In genomic region chr7:28430512-28430911, GRCm38 (mm10) we compare ENCODE assay signal across 29 mouse cellular contexts. TPM values are rescaled to one million over a fixed set of nuclear protein-coding genes. Genes with fewer than 3 reads are reported as not detected.
A peak's percentile ranks its signal among the peaks of the same experiment; 100 is the strongest.
DNase-seq lines count a peak whose midpoint lies in the region; ATAC-seq and TF ChIP-seq lines count a peak whose summit lies in the region.
"Had no signal": no experiment of that assay in that cellular context is flagged by ENCODE, and none has a peak within 500 bp of the region (broad histone marks: within the 10 kb centered on the region; RNA-seq: fewer than 3 reads in every experiment).

No protein-coding gene starts in this region.

- no peak overlapping the region for H3K9ac ChIP-seq in liver, embryonic 14.5 days (replicated peaks)
- H3K9ac ChIP-seq: embryonic facial prominence, embryonic 12.5 days; forebrain, postnatal 0 days; heart, embryonic 13.5 days; hindbrain, embryonic 14.5 days; neural tube, embryonic 13.5 days had no signal

- DNase-seq in 416B (ENCODE audit: low read depth) = peak; percentile 84
- DNase-seq in liver, embryonic 14.5 days (ENCODE audit: low read depth in 3 of 3, low spot score in 3 of 3) = no peak
- DNase-seq in layer of hippocampus, adult 9-11 months = no peak
- DNase-seq in frontal cortex, postnatal 36 days (ENCODE audit: low spot score in 2 of 2) = no peak
- no peak for DNase-seq in cerebellum, postnatal 25 days
- DNase-seq: adrenal gland, adult 2 months; adrenal gland, postnatal 36 days; B cell, adult 2 months; cerebellum, adult 8-10 months; cerebellum, postnatal 36 days; embryo, embryonic 11 days; forebrain, postnatal 0 days; gastrocnemius, postnatal 25 days; heart, adult 2 months; heart, postnatal 10 days; kidney, adult 9 months; kidney, postnatal 10 days; lung, postnatal 36 days; thymus, postnatal 4 days had no signal

- WGBS in liver, embryonic 14.5 days (ENCODE audit: insufficient replicate concordance) = 16% methylated on average over 1 of the region's 1 CpGs

- peaks cover 3% of the 10 kb centered on the region for H3K36me3 ChIP-seq in liver, embryonic 14.5 days (replicated peaks; ENCODE audit: control insufficient read depth, insufficient read depth, low read depth)

- no peak overlapping the region for H3K4me3 ChIP-seq in bone marrow macrophage, adult 2 months (ENCODE audit: insufficient read depth, low read length)
- no peak overlapping the region for H3K4me3 ChIP-seq in liver, embryonic 14.5 days (ENCODE audit: insufficient read depth in 1 of 2, low read depth in 2 of 2, low read length in 2 of 2)
- H3K4me3 ChIP-seq: embryonic facial prominence, embryonic 12.5 days; forebrain, embryonic 10.5 days; heart, adult 2 months; heart, embryonic 13.5 days; midbrain, embryonic 10.5 days; neural tube, embryonic 13.5 days had no signal

- H3K4me1 ChIP-seq in bone marrow macrophage, adult 2 months (ENCODE audit: control insufficient read depth, insufficient read depth, low read length) = peaks cover 55% of the 10 kb centered on the region
- H3K4me1 ChIP-seq in liver, embryonic 14.5 days (replicated peaks; ENCODE audit: control insufficient read depth in 2 of 2, insufficient read depth in 2 of 2, low read length in 1 of 2) = peaks cover 46 to 54% of the 10 kb centered on the region in 2 experiments

- TF ChIP-seq EP300 in liver, embryonic 14.5 days (IDR thresholded peaks at IDR 0.05; ENCODE audit: low read depth) = no peak

- no peak for TF ChIP-seq CTCF in bone marrow macrophage, adult 2 months (IDR thresholded peaks at IDR 0.05; ENCODE audit: low read depth, low read length)
- TF ChIP-seq CTCF in liver, embryonic 14.5 days (IDR thresholded peaks at IDR 0.05; ENCODE audit: low read depth) = no peak

- no peak for ATAC-seq in liver, embryonic 14.5 days (ENCODE audit: insufficient read depth)
- ATAC-seq in megakaryocyte, adult 5-6 weeks (ENCODE audit: poor library complexity, severe bottlenecking) = peak; percentile 43; the same call in 1 of the 2 replicates
- ATAC-seq: activated CD4-positive, CD25-positive, alpha-beta regulatory T cell, adult 4 months; forebrain, postnatal 0 days; intestine, postnatal 0 days had no signal

- H3K4me2 ChIP-seq in liver, embryonic 14.5 days (ENCODE audit: low read depth) = no peak overlapping the region
- H3K4me2 ChIP-seq: embryonic facial prominence, embryonic 12.5 days; heart, embryonic 13.5 days; hindbrain, embryonic 14.5 days; neural tube, embryonic 13.5 days had no signal

- no peaks in the 10 kb centered on the region for H3K9me3 ChIP-seq in liver, embryonic 14.5 days (ENCODE audit: control insufficient read depth, low read length)
- H3K9me3 ChIP-seq: embryonic facial prominence, embryonic 12.5 days; forebrain, embryonic 10.5 days; heart, embryonic 13.5 days; midbrain, embryonic 10.5 days; neural tube, embryonic 13.5 days had no signal

- no peak for TF ChIP-seq POLR2A in bone marrow macrophage, adult 2 months (IDR thresholded peaks at IDR 0.05; ENCODE audit: borderline replicate concordance, low read depth, low read length)

- H3K27ac ChIP-seq in bone marrow macrophage, adult 2 months (ENCODE audit: insufficient read depth, low read depth, low read length) = peak overlapping the region; percentile 12; the same call in 1 of the 2 replicates
- H3K27ac ChIP-seq in liver, embryonic 14.5 days = peak overlapping the region; percentile 41
- H3K27ac ChIP-seq: embryonic facial prominence, embryonic 12.5 days; forebrain, embryonic 10.5 days; heart, adult 2 months; heart, embryonic 13.5 days; hindbrain, embryonic 14.5 days; midbrain, embryonic 10.5 days; neural tube, embryonic 13.5 days had no signal

- no peaks in the 10 kb centered on the region for H3K27me3 ChIP-seq in liver, embryonic 14.5 days (ENCODE audit: control insufficient read depth, insufficient read depth, low read length)
- H3K27me3 ChIP-seq: embryonic facial prominence, embryonic 12.5 days; heart, embryonic 13.5 days; neural tube, embryonic 13.5 days had no signal

RNA-seq across cellular contexts. Expression of gene Gmfg, which starts 6.7 kb away (rescaled TPM):
- 349 and 416 TPM in 2 replicates for polyA plus RNA-seq in bone marrow macrophage, adult 2 months (2012; ENCODE audit: insufficient read depth, insufficient read length, missing spikeins)
- 13.1 and 22.2 TPM in 2 replicates for polyA plus RNA-seq in liver, embryonic 14.5 days (2012; rRNA removed)
- 31.4 and 39.3 TPM in 2 replicates for polyA plus RNA-seq in liver, embryonic 14.5 days (2014; fragmentation: Nextera tagmentation; extraction: Ambion mirVana)
- 544 and 552 TPM in 2 replicates for total RNA-seq in megakaryocyte, adult 5-6 weeks (2015)
- total RNA-seq in megakaryocyte, adult 5-6 weeks (2017) = 837 and 967 TPM in 2 replicates

RNA-seq across cellular contexts. Expression of gene Lrfn1, which starts 21.3 kb away (rescaled TPM):
- polyA plus RNA-seq in bone marrow macrophage, adult 2 months (2012; ENCODE audit: insufficient read depth, insufficient read length, missing spikeins) = 3.2 and 3.6 TPM in 2 replicates
- 0.41 and 0.58 TPM in 2 replicates for polyA plus RNA-seq in liver, embryonic 14.5 days (2012; rRNA removed)
- polyA plus RNA-seq in liver, embryonic 14.5 days (2014; fragmentation: Nextera tagmentation; extraction: Ambion mirVana) = 0.15 TPM in 1 of 2 replicates, not detected in the other
- 1.0 and 1.7 TPM in 2 replicates for total RNA-seq in megakaryocyte, adult 5-6 weeks (2015)
- 0.66 and 0.98 TPM in 2 replicates for total RNA-seq in megakaryocyte, adult 5-6 weeks (2017)
- polyA plus RNA-seq: activated CD4-positive, CD25-positive, alpha-beta regulatory T cell, adult 4 months had no signal

RNA-seq across cellular contexts. Expression of gene Paf1, which starts 37.8 kb away (rescaled TPM):
- polyA plus RNA-seq in bone marrow macrophage, adult 2 months (2012; ENCODE audit: insufficient read depth, insufficient read length, missing spikeins) = 102 and 123 TPM in 2 replicates
- polyA plus RNA-seq in liver, embryonic 14.5 days (2012; rRNA removed) = 25.2 and 40.4 TPM in 2 replicates
- polyA plus RNA-seq in liver, embryonic 14.5 days (2014; fragmentation: Nextera tagmentation; extraction: Ambion mirVana) = 15.0 and 18.3 TPM in 2 replicates
- 42.1 and 46.8 TPM in 2 replicates for total RNA-seq in megakaryocyte, adult 5-6 weeks (2015)
- total RNA-seq in megakaryocyte, adult 5-6 weeks (2017) = 129 and 153 TPM in 2 replicates

RNA-seq across cellular contexts. Expression of gene Med29, which starts 38.0 kb away (rescaled TPM):
- polyA plus RNA-seq in bone marrow macrophage, adult 2 months (2012; ENCODE audit: insufficient read depth, insufficient read length, missing spikeins) = 12.5 and 13.9 TPM in 2 replicates
- polyA plus RNA-seq in liver, embryonic 14.5 days (2012; rRNA removed) = 21.0 and 22.2 TPM in 2 replicates
- polyA plus RNA-seq in liver, embryonic 14.5 days (2014; fragmentation: Nextera tagmentation; extraction: Ambion mirVana) = 25.7 and 27.2 TPM in 2 replicates
- 14.7 and 15.4 TPM in 2 replicates for total RNA-seq in megakaryocyte, adult 5-6 weeks (2015)
- 9.0 and 9.4 TPM in 2 replicates for total RNA-seq in megakaryocyte, adult 5-6 weeks (2017)

RNA-seq across cellular contexts. Expression of gene Zfp36, which starts 50.5 kb away (rescaled TPM):
- polyA plus RNA-seq in bone marrow macrophage, adult 2 months (2012; ENCODE audit: insufficient read depth, insufficient read length, missing spikeins) = 110 and 119 TPM in 2 replicates
- polyA plus RNA-seq in liver, embryonic 14.5 days (2012; rRNA removed) = 3.9 and 5.1 TPM in 2 replicates
- 4.6 and 5.0 TPM in 2 replicates for polyA plus RNA-seq in liver, embryonic 14.5 days (2014; fragmentation: Nextera tagmentation; extraction: Ambion mirVana)
- total RNA-seq in megakaryocyte, adult 5-6 weeks (2015) = 350 and 368 TPM in 2 replicates
- total RNA-seq in megakaryocyte, adult 5-6 weeks (2017) = 118 and 143 TPM in 2 replicates
